In genomic region chr1:90335001-90335747, GRCm38 (mm10) we compare ENCODE assay signal across 8 mouse cellular contexts.
A peak's percentile ranks its signal among the peaks of the same experiment; 100 is the strongest.
DNase-seq lines count a peak whose midpoint lies in the region; ATAC-seq and TF ChIP-seq lines count a peak whose summit lies in the region.
"Had no signal": no experiment of that assay in that cellular context is flagged by ENCODE, and none has a peak within 500 bp of the region (broad histone marks: within the 10 kb centered on the region; RNA-seq: fewer than 3 reads in every experiment).

No protein-coding gene starts in this region.

- no peak overlapping the region for H3ac ChIP-seq in myocyte (ENCODE audit: control insufficient read depth, insufficient read length)

- TF ChIP-seq POLR2A in myocyte (IDR thresholded peaks at IDR 0.05; ENCODE audit: insufficient read length, low read depth): no peak

- ATAC-seq in inflammation-experienced regulatory T-cells, adult 6 months: no peak

- intact Hi-C loops in gastrocnemius, postnatal 36 days (cut with DNase I): no loop called here

- no peaks in the 10 kb centered on the region for H3K27me3 ChIP-seq in myocyte (ENCODE audit: control insufficient read depth, insufficient read depth, insufficient read length)
- H3K27me3 ChIP-seq: liver, embryonic 15.5 days had no signal

- DNase-seq in NIH3T3 (ENCODE audit: low read depth): peak; percentile 99
- DNase-seq in adrenal gland, postnatal 10 days: peak; percentile 59
- DNase-seq in gastrocnemius, postnatal 36 days: peak; percentile 38 to 39
- peak; percentile 92 for DNase-seq in kidney, postnatal 10 days
- DNase-seq in right cerebral cortex, adult 2 months (ENCODE audit: low spot score in 2 of 2): no peak

- H3K4me2 ChIP-seq in myocyte (ENCODE audit: low read depth): peak overlapping the region; percentile 47
- H3K4me2 ChIP-seq: liver, embryonic 15.5 days had no signal

- no peaks in the 10 kb centered on the region for H3K79me2 ChIP-seq in myocyte (ENCODE audit: control insufficient read depth, insufficient read depth)

- H3K36me3 ChIP-seq in myocyte (ENCODE audit: control insufficient read depth, insufficient read depth): no peaks in the 10 kb centered on the region
- H3K36me3 ChIP-seq: liver, embryonic 15.5 days had no signal

- H3K4me3 ChIP-seq in myocyte: no peak overlapping the region
- H3K4me3 ChIP-seq: liver, embryonic 15.5 days had no signal

TF ChIP-seq in myocyte, 11 proteins besides CTCF, POLR2A, EP300 and RAD21:
- TF ChIP-seq REST (IDR thresholded peaks at IDR 0.05; ENCODE audit: insufficient read depth, insufficient read length) (no peak), MYOG (IDR thresholded peaks at IDR 0.05; ENCODE audit: control insufficient read depth in 1 of 3, insufficient read depth in 1 of 3, insufficient read length in 2 of 3, low read depth in 2 of 3) (peak in 2 of 3 experiments; percentile 10 to 77), MYOD1 (IDR thresholded peaks at IDR 0.05; ENCODE audit: control insufficient read depth in 1 of 3, insufficient read length in 2 of 3, low read depth in 2 of 3) (peak in 2 of 3 experiments; percentile 64)
TF ChIP-seq in myocyte: peak in this region for 2.

Comparison
In these comparisons a context has a peak if more than half of its experiments do, and no peak if none do; other contexts are left out.
1. DNase-seq: peak in NIH3T3 (single experiment), adrenal gland, postnatal 10 days (single experiment), gastrocnemius, postnatal 36 days (2 of 2) and kidney, postnatal 10 days (single experiment); none in right cerebral cortex, adult 2 months (0 of 2).